Mouse (Mus musculus): ENCODE data around the gene Bpifb3. TPM values are rescaled to one million over a fixed set of nuclear protein-coding genes. Genes with fewer than 3 reads are reported as not detected.
A peak's percentile ranks its signal among the peaks of the same experiment; 100 is the strongest.

The Bpifb3 gene
- total and polyA plus RNA-seq, 2 experiments from 2014 or later: 0.22 TPM; not detected in 1

DNA sequence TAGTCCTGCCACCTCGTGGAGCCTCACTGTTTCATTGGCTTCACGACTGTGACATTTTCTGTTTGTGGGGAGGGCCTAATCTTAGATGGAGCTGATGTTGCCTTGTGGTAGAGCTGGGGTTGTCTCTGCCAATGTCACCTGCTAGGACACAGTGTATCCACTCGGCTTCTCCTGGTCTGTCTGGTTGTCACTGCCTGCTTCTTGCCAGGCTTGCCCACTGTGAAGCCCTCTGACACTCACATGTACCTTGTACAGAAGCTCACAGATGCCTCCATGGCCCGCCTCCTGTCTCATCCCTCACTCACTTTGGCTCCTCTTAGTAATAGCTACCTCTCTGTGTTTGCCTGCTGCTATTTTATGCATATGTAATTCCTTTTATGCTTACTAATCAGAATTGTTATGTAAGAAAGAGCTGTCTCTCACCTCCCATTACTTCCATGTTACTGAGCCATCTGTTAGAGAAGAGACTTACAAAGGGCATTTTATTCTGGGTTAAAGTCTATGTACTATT lies 44.8 kb downstream of the Bpifb3 start:
- Histone ChIP-seq H3K4me2 (ENCODE audit: low read depth, low read length, poor library complexity, severe bottlenecking) (no peak overlapping the region), H3K27me3 (ENCODE audit: insufficient read depth, low read length) (no peaks in the 10 kb centered on the region), H3K4me3 (ENCODE audit: low read depth, low read length) (no peak overlapping the region), H3K9ac (replicated peaks; ENCODE audit: low read length, poor library complexity, severe bottlenecking) (no peak overlapping the region), H3K27ac (ENCODE audit: low read depth, low read length) (no peak overlapping the region), H3K4me1 (ENCODE audit: insufficient read depth, low read length) (no peaks in the 10 kb centered on the region), H3K9me3 (ENCODE audit: low read length) (no peaks in the 10 kb centered on the region), H3K36me3 (ENCODE audit: insufficient read depth, low read length) (no peaks in the 10 kb centered on the region)
- DNase-seq (ENCODE audit: low spot score) (no peak), ATAC-seq (ENCODE audit: low FRiP score) (no peak)
- TF ChIP-seq CTCF (IDR thresholded peaks at IDR 0.05): no peak
- 69% methylated on average over 4 of the region's 4 CpGs for WGBS

DNA sequence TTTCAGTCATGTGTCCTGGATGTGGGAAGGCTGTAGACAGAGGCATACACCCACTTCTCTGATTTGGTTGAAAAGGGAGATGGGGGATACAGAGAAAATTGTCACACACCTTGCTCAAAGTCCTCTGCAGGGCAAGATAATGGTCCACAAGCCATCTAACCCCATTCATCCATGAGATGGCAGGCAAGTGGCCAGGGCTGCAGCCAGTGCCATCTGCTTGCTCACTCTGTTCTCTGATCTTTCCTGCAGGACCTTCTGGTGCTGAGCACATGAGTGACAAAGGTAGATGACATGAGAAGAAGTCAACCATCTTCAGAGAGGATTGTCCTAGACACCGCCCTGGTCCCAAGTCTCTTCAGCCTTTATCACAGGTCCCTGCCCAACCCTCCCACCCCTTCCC lies 45.3 kb downstream of the Bpifb3 start:
- 86% methylated on average over 1 of the region's 1 CpGs for WGBS
- no peaks in the 10 kb centered on the region for H3K36me3 ChIP-seq (ENCODE audit: insufficient read depth, low read length)
- H3K4me1 ChIP-seq (ENCODE audit: insufficient read depth, low read length): no peaks in the 10 kb centered on the region
- H3K4me2 ChIP-seq (ENCODE audit: low read depth, low read length, poor library complexity, severe bottlenecking): no peak overlapping the region
- H3K4me3 ChIP-seq (ENCODE audit: low read depth, low read length): no peak overlapping the region
- H3K9me3 ChIP-seq (ENCODE audit: low read length): no peaks in the 10 kb centered on the region
- TF ChIP-seq CTCF (IDR thresholded peaks at IDR 0.05): no peak
- H3K9ac ChIP-seq (replicated peaks; ENCODE audit: low read length, poor library complexity, severe bottlenecking): no peak overlapping the region
- no peak overlapping the region for H3K27ac ChIP-seq (ENCODE audit: low read depth, low read length)
- H3K27me3 ChIP-seq (ENCODE audit: insufficient read depth, low read length): no peaks in the 10 kb centered on the region
- peak; percentile 26 for DNase-seq (ENCODE audit: low spot score)
- ATAC-seq (ENCODE audit: low FRiP score): no peak

DNA sequence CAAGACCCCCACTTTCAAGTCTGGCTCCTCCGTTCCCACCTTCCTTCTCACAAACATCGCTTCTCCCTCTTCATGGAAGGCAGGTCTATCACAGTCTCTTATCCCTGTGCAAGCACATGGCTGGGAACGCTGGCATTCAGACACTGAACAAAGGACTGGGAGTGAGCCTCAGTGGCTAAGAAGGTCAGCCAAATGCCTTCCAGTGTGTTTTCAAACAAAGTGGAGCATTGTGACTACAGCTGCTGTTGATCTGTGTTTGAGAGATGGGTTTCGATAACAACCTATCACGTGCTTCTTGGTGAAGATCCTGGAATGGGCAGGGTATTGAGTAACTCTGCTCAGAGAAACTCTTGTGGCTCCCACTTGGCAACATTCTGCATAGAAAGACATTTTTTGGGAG lies 52.2 kb downstream of the Bpifb3 start:
- no peaks in the 10 kb centered on the region for H3K36me3 ChIP-seq (ENCODE audit: insufficient read depth, low read length)
- no peak for ATAC-seq (ENCODE audit: low FRiP score)
- no peaks in the 10 kb centered on the region for H3K27me3 ChIP-seq (ENCODE audit: insufficient read depth, low read length)
- TF ChIP-seq CTCF (IDR thresholded peaks at IDR 0.05): no peak
- no peak overlapping the region for H3K4me3 ChIP-seq (ENCODE audit: low read depth, low read length)
- no peak for DNase-seq (ENCODE audit: low spot score)
- H3K9ac ChIP-seq (replicated peaks; ENCODE audit: low read length, poor library complexity, severe bottlenecking): no peak overlapping the region
- no peak overlapping the region for H3K27ac ChIP-seq (ENCODE audit: low read depth, low read length)
- no peaks in the 10 kb centered on the region for H3K9me3 ChIP-seq (ENCODE audit: low read length)
- H3K4me2 ChIP-seq (ENCODE audit: low read depth, low read length, poor library complexity, severe bottlenecking): no peak overlapping the region
- WGBS: 68% methylated on average over 5 of the region's 5 CpGs
- H3K4me1 ChIP-seq (ENCODE audit: insufficient read depth, low read length): no peaks in the 10 kb centered on the region

DNA sequence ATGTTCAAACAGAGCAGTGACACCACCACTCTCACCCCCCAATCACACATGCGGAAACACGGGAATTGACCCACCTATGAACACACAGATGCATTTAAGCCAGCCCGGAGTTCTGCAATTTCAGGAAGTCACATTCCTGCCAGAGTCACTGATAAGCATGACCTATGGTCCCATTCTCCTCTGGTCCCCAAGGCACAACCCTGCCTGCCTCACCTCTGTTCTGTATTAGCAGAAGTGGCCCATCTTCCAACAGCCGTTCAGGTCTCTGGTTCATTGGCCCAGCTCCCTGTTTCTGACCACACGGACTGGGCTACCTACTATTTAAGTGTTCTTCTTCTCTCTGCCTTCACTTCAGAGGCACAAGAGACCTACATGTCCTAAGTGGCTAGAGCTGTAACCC lies 56.6 kb downstream of the Bpifb3 start, which contains the start of gene Bpifa6:
TSS of gene Bpifa6 (plus strand) at position 364 of the 400 bp plus-strand sequence.
- H3K4me2 ChIP-seq (ENCODE audit: low read depth, low read length, poor library complexity, severe bottlenecking): no peak within 1 kb of the TSS
- WGBS: 87% methylated on average over 5 of the region's 5 CpGs

More for the DNA sequence above, 56.6 kb downstream of the Bpifb3 start, which contains the start of gene Bpifa6:
- TF ChIP-seq CTCF (IDR thresholded peaks at IDR 0.05): no peak
- no peaks in the 10 kb centered on the region for H3K27me3 ChIP-seq (ENCODE audit: insufficient read depth, low read length)
- no peak within 1 kb of the TSS for H3K27ac ChIP-seq (ENCODE audit: low read depth, low read length)
- no peaks in the 10 kb centered on the region for H3K36me3 ChIP-seq (ENCODE audit: insufficient read depth, low read length)
- no peak for ATAC-seq (ENCODE audit: low FRiP score)
- no peaks in the 10 kb centered on the region for H3K9me3 ChIP-seq (ENCODE audit: low read length)
- no peak for DNase-seq (ENCODE audit: low spot score)
- no peaks in the 10 kb centered on the region for H3K4me1 ChIP-seq (ENCODE audit: insufficient read depth, low read length)
- H3K9ac ChIP-seq (replicated peaks; ENCODE audit: low read length, poor library complexity, severe bottlenecking): no peak within 1 kb of the TSS
- H3K4me3 ChIP-seq (ENCODE audit: low read depth, low read length): no peak within 1 kb of the TSS

Other genes with a start within 250 kb of the Bpifb3 start
- not detected in 2 replicates for gene Dnmt3c, start 221.6 kb upstream of the Bpifb3 start, total RNA-seq (2014; rRNA removed)
- not detected in 2 replicates for gene Dnmt3c, start 221.6 kb upstream of the Bpifb3 start, polyA plus RNA-seq (2015; fragmentation: Nextera tagmentation; extraction: Ambion mirVana)
- 91.8 and 112 TPM in 2 replicates for gene Mapre1, start 177.0 kb upstream of the Bpifb3 start, total RNA-seq (2014; rRNA removed)
- 346 and 372 TPM in 2 replicates for gene Mapre1, start 177.0 kb upstream of the Bpifb3 start, polyA plus RNA-seq (2015; fragmentation: Nextera tagmentation; extraction: Ambion mirVana)
- 0.24 TPM in 1 of 2 replicates, not detected in the other for gene Efcab8, start 138.3 kb upstream of the Bpifb3 start, total RNA-seq (2014; rRNA removed)
- gene Efcab8, start 138.3 kb upstream of the Bpifb3 start, polyA plus RNA-seq (2015; fragmentation: Nextera tagmentation; extraction: Ambion mirVana): not detected in 2 replicates
- not detected in 2 replicates for gene Sun5, start 47.1 kb upstream of the Bpifb3 start, total RNA-seq (2014; rRNA removed)
- not detected in 2 replicates for gene Sun5, start 47.1 kb upstream of the Bpifb3 start, polyA plus RNA-seq (2015; fragmentation: Nextera tagmentation; extraction: Ambion mirVana)
- 0.28 and 0.33 TPM in 2 replicates for gene Bpifb2, start 43.2 kb upstream of the Bpifb3 start, total RNA-seq (2014; rRNA removed)
- gene Bpifb2, start 43.2 kb upstream of the Bpifb3 start, polyA plus RNA-seq (2015; fragmentation: Nextera tagmentation; extraction: Ambion mirVana): 0.28 and 0.34 TPM in 2 replicates
- gene Bpifb6, start 17.8 kb upstream of the Bpifb3 start, total RNA-seq (2014; rRNA removed): 0.38 TPM in 1 of 2 replicates, not detected in the other
- 0.10 TPM in 1 of 2 replicates, not detected in the other for gene Bpifb6, start 17.8 kb upstream of the Bpifb3 start, polyA plus RNA-seq (2015; fragmentation: Nextera tagmentation; extraction: Ambion mirVana)
- not detected in 2 replicates for gene Bpifb4, start 20.0 kb downstream of the Bpifb3 start, total RNA-seq (2014; rRNA removed)
- not detected in 2 replicates for gene Bpifb4, start 20.0 kb downstream of the Bpifb3 start, polyA plus RNA-seq (2015; fragmentation: Nextera tagmentation; extraction: Ambion mirVana)
- not detected in 2 replicates for gene Bpifa6, start 56.7 kb downstream of the Bpifb3 start, total RNA-seq (2014; rRNA removed)
- gene Bpifa6, start 56.7 kb downstream of the Bpifb3 start, polyA plus RNA-seq (2015; fragmentation: Nextera tagmentation; extraction: Ambion mirVana): not detected in 2 replicates
- gene Bpifa2, start 90.0 kb downstream of the Bpifb3 start, total RNA-seq (2014; rRNA removed): 1.3 TPM in 1 of 2 replicates, not detected in the other
- not detected in 2 replicates for gene Bpifa2, start 90.0 kb downstream of the Bpifb3 start, polyA plus RNA-seq (2015; fragmentation: Nextera tagmentation; extraction: Ambion mirVana)
- not detected in 2 replicates for gene Bpifa3, start 212.1 kb downstream of the Bpifb3 start, total RNA-seq (2014; rRNA removed)
- not detected in 2 replicates for gene Bpifa3, start 212.1 kb downstream of the Bpifb3 start, polyA plus RNA-seq (2015; fragmentation: Nextera tagmentation; extraction: Ambion mirVana)
- 1.1 TPM in 1 of 2 replicates, not detected in the other for gene Bpifa1, start 224.7 kb downstream of the Bpifb3 start, total RNA-seq (2014; rRNA removed)
- 0.20 and 0.42 TPM in 2 replicates for gene Bpifa1, start 224.7 kb downstream of the Bpifb3 start, polyA plus RNA-seq (2015; fragmentation: Nextera tagmentation; extraction: Ambion mirVana)
- not detected in 2 replicates for gene Bpifa5, start 244.4 kb downstream of the Bpifb3 start, total RNA-seq (2014; rRNA removed)
- gene Bpifa5, start 244.4 kb downstream of the Bpifb3 start, polyA plus RNA-seq (2015; fragmentation: Nextera tagmentation; extraction: Ambion mirVana): not detected in 2 replicates

All from midbrain, postnatal 0 days (tissue).